Mouse (Mus musculus): Measurements from ENCODE around the gene Olfr45. TPM values are rescaled to one million over a fixed set of nuclear protein-coding genes. Genes with fewer than 3 reads are reported as not detected.

Gene Olfr45
- polyA plus RNA-seq, 1 experiment from 2014 or later = not detected

DNA sequence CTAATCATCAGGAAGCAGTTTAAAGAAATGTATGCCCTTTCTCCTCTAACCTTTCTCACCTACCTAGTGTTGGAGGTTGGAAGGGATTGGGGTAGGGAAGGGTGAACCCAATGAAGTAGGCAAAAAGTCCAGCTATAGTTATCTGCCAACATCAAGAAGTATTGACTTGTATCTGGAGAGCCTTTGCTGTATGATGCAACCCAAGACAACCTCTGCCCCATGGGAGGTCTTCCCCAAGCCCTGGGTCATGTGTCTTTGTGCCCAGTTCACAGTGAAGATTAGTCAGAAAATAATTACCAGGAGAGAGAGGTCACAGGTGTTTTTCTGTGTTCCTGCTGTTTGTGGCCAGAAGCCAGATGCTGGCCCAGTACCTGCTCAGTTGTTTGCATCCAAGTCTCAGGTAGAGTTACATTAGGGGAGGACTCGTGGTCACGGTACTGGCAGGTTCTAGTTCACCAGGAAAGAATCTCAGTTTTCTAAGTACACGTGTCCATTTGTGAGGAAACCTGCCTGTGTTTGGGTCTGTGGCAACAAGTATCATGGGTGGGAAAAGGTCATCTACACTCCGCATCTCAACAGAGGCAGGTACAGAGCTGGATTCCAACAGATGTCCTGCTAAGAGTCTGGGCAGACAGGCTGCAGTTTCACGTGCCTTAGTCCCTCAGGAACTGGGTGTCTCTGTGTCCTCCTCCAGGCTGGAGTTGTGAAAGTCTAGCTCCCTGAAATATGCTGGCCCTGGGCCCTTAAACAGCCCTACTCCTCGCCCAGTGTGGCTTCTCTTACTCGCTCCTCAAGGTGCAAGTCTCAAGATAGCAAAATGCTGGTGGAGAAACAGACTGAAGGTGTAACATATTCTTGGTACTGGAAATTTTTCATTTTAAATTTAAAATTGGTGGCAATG lies 35.7 kb downstream of the Olfr45 start:
- H3K4me3 ChIP-seq (ENCODE audit: low read depth, low read length) = no peak overlapping the region
- H3K27ac ChIP-seq (replicated peaks; ENCODE audit: low read depth, low read length) = no peak overlapping the region
- H3K27me3 ChIP-seq (replicated peaks; ENCODE audit: control insufficient read depth, insufficient read depth, low read length) = no peaks in the 10 kb centered on the region
- H3K4me1 ChIP-seq (ENCODE audit: control insufficient read depth, insufficient read depth, low read length) = no peaks in the 10 kb centered on the region
- ATAC-seq (ENCODE audit: low read depth) (no peak), DNase-seq (ENCODE audit: low spot score) (no peak)
- 73% methylated on average over 7 of the region's 7 CpGs for WGBS
- H3K36me3 ChIP-seq (ENCODE audit: control insufficient read depth, insufficient read depth, low read length) = no peaks in the 10 kb centered on the region
- H3K4me2 ChIP-seq (ENCODE audit: low read depth, low read length) = no peak overlapping the region
- H3K9me3 ChIP-seq (ENCODE audit: control insufficient read depth, low read length) = no peaks in the 10 kb centered on the region
- H3K9ac ChIP-seq (ENCODE audit: low read depth, low read length) = no peak overlapping the region

DNA sequence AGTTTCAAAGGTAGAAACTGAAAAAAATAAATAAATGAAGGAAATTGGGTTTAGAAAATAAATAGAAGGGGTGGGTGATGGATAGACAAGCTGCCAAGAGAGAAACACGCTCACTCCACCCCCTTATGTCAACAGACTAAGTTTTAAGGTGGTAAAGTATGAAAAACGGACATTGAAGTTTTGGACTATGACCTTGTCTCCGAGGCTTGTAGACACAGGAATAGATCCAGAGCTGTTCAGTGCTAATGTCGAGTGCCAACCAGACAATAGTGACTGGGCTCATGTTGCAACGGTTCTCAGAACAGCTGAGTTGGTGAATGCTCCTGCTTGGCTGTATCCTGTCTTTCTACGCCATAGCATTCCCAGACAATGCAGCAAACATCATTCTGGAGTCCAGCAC lies 39.3 kb downstream of the Olfr45 start:
- Histone ChIP-seq H3K4me1 (ENCODE audit: control insufficient read depth, insufficient read depth, low read length) (no peaks in the 10 kb centered on the region), H3K9me3 (ENCODE audit: control insufficient read depth, low read length) (no peaks in the 10 kb centered on the region), H3K27me3 (replicated peaks; ENCODE audit: control insufficient read depth, insufficient read depth, low read length) (no peaks in the 10 kb centered on the region), H3K36me3 (ENCODE audit: control insufficient read depth, insufficient read depth, low read length) (no peaks in the 10 kb centered on the region), H3K9ac (ENCODE audit: low read depth, low read length) (no peak overlapping the region), H3K4me2 (ENCODE audit: low read depth, low read length) (no peak overlapping the region), H3K27ac (replicated peaks; ENCODE audit: low read depth, low read length) (no peak overlapping the region), H3K4me3 (ENCODE audit: low read depth, low read length) (no peak overlapping the region)
- ATAC-seq (ENCODE audit: low read depth) = no peak
- DNase-seq (ENCODE audit: low spot score) = no peak
- 74% methylated on average over 6 of the region's 6 CpGs for WGBS

DNA sequence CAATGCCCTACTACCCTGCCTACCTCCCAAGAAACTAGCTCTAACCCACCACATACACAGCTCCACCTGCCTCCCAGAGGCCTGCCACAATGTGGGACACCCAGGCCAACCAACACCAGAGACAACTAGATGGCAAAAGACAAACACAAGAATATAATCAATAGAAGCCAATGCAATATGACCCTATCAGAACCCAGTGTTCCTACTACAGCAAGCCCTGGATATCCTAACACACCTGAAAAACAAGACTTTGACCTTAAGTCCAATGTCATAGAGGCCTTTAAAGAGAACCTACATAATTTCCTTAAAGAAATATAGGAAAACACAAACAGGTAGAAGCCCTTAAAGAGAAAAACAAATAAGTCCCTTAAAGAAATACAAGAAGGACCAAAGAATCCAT lies 43.8 kb downstream of the Olfr45 start:
- no peaks in the 10 kb centered on the region for H3K27me3 ChIP-seq (replicated peaks; ENCODE audit: control insufficient read depth, insufficient read depth, low read length)
- peaks cover 6% of the 10 kb centered on the region; the same call in 1 of the 2 replicates for H3K9me3 ChIP-seq (ENCODE audit: control insufficient read depth, low read length)
- no peaks in the 10 kb centered on the region for H3K4me1 ChIP-seq (ENCODE audit: control insufficient read depth, insufficient read depth, low read length)
- ATAC-seq (ENCODE audit: low read depth) (no peak), DNase-seq (ENCODE audit: low spot score) (no peak)
- no peak overlapping the region for H3K4me2 ChIP-seq (ENCODE audit: low read depth, low read length)
- no peak overlapping the region for H3K9ac ChIP-seq (ENCODE audit: low read depth, low read length)
- H3K4me3 ChIP-seq (ENCODE audit: low read depth, low read length) = no peak overlapping the region
- no peak overlapping the region for H3K27ac ChIP-seq (replicated peaks; ENCODE audit: low read depth, low read length)
- no peaks in the 10 kb centered on the region for H3K36me3 ChIP-seq (ENCODE audit: control insufficient read depth, insufficient read depth, low read length)

DNA sequence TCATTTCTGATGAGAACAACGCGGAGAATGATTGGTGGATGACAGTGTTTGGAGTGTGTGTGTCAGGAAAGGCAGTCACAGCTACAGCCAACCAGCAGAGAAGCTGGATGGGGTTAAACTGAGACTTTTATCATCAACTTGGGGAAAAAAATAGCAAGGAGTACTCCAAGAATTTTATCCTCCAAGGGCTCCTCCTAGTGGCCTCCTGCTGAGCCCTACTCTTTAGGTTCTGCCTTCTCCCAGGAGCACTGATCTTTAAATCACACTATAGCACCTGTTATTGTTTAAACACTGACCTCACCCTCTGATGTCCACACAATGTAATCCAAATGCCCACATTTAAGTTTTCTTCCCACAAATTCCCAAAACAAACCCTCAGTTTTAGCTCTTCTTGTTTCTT lies 51.4 kb downstream of the Olfr45 start:
- peak; percentile 2 for DNase-seq (ENCODE audit: low spot score)
- Histone ChIP-seq H3K4me3 (ENCODE audit: low read depth, low read length) (no peak overlapping the region), H3K27me3 (replicated peaks; ENCODE audit: control insufficient read depth, insufficient read depth, low read length) (no peaks in the 10 kb centered on the region), H3K9ac (ENCODE audit: low read depth, low read length) (no peak overlapping the region), H3K9me3 (ENCODE audit: control insufficient read depth, low read length) (peaks cover 3% of the 10 kb centered on the region; the same call in 1 of the 2 replicates), H3K27ac (replicated peaks; ENCODE audit: low read depth, low read length) (no peak overlapping the region), H3K4me1 (ENCODE audit: control insufficient read depth, insufficient read depth, low read length) (no peaks in the 10 kb centered on the region), H3K4me2 (ENCODE audit: low read depth, low read length) (no peak overlapping the region), H3K36me3 (ENCODE audit: control insufficient read depth, insufficient read depth, low read length) (no peaks in the 10 kb centered on the region)
- 78% methylated on average over 2 of the region's 2 CpGs for WGBS
- no peak for ATAC-seq (ENCODE audit: low read depth)

Other genes starting within 250 kb of the Olfr45 start
- 0.25 TPM in 1 of 2 replicates, not detected in the other for gene Olfr533, start 218.6 kb upstream of the Olfr45 start, polyA plus RNA-seq (2014; fragmentation: Nextera tagmentation; extraction: Ambion mirVana)
- gene Olfr535, start 197.7 kb upstream of the Olfr45 start, polyA plus RNA-seq (2014; fragmentation: Nextera tagmentation; extraction: Ambion mirVana) = not detected in 2 replicates
- gene Olfr536, start 174.6 kb upstream of the Olfr45 start, polyA plus RNA-seq (2014; fragmentation: Nextera tagmentation; extraction: Ambion mirVana) = 0.04 and 0.22 TPM in 2 replicates
- not detected in 2 replicates for gene Olfr538, start 114.1 kb upstream of the Olfr45 start, polyA plus RNA-seq (2014; fragmentation: Nextera tagmentation; extraction: Ambion mirVana)
- not detected in 2 replicates for gene Olfr46, start 80.7 kb upstream of the Olfr45 start, polyA plus RNA-seq (2014; fragmentation: Nextera tagmentation; extraction: Ambion mirVana)
- not detected in 2 replicates for gene Olfr61, start 53.0 kb upstream of the Olfr45 start, polyA plus RNA-seq (2014; fragmentation: Nextera tagmentation; extraction: Ambion mirVana)
- not detected in 2 replicates for gene Olfr53, start 35.5 kb upstream of the Olfr45 start, polyA plus RNA-seq (2014; fragmentation: Nextera tagmentation; extraction: Ambion mirVana)
- gene Olfr539, start 22.0 kb upstream of the Olfr45 start, polyA plus RNA-seq (2014; fragmentation: Nextera tagmentation; extraction: Ambion mirVana) = 0.20 TPM in 1 of 2 replicates, not detected in the other
- gene Olfr541, start 15.3 kb downstream of the Olfr45 start, polyA plus RNA-seq (2014; fragmentation: Nextera tagmentation; extraction: Ambion mirVana) = not detected in 2 replicates
- gene Cyp2e1, start 81.8 kb downstream of the Olfr45 start, polyA plus RNA-seq (2014; fragmentation: Nextera tagmentation; extraction: Ambion mirVana) = not detected in 2 replicates
- 0.35 and 0.69 TPM in 2 replicates for gene Syce1, start 105.9 kb downstream of the Olfr45 start, polyA plus RNA-seq (2014; fragmentation: Nextera tagmentation; extraction: Ambion mirVana)
- 1.4 and 2.3 TPM in 2 replicates for gene Zfp941, start 140.2 kb downstream of the Olfr45 start, polyA plus RNA-seq (2014; fragmentation: Nextera tagmentation; extraction: Ambion mirVana)
- gene Urah, start 153.1 kb downstream of the Olfr45 start, polyA plus RNA-seq (2014; fragmentation: Nextera tagmentation; extraction: Ambion mirVana) = 7.6 and 12.9 TPM in 2 replicates
- 0.88 and 3.6 TPM in 2 replicates for gene Scgb1c1, start 163.6 kb downstream of the Olfr45 start, polyA plus RNA-seq (2014; fragmentation: Nextera tagmentation; extraction: Ambion mirVana)
- not detected in 2 replicates for gene Odf3, start 165.9 kb downstream of the Olfr45 start, polyA plus RNA-seq (2014; fragmentation: Nextera tagmentation; extraction: Ambion mirVana)
- not detected in 2 replicates for gene Gm45785, start 174.4 kb downstream of the Olfr45 start, polyA plus RNA-seq (2014; fragmentation: Nextera tagmentation; extraction: Ambion mirVana)
- 76.0 and 80.0 TPM in 2 replicates for gene Ric8a, start 175.0 kb downstream of the Olfr45 start, polyA plus RNA-seq (2014; fragmentation: Nextera tagmentation; extraction: Ambion mirVana)
- gene Bet1l, start 175.6 kb downstream of the Olfr45 start, polyA plus RNA-seq (2014; fragmentation: Nextera tagmentation; extraction: Ambion mirVana) = 65.4 and 75.3 TPM in 2 replicates
- gene Psmd13, start 200.0 kb downstream of the Olfr45 start, polyA plus RNA-seq (2014; fragmentation: Nextera tagmentation; extraction: Ambion mirVana) = 127 and 140 TPM in 2 replicates
- 18.3 and 19.9 TPM in 2 replicates for gene Sirt3, start 200.4 kb downstream of the Olfr45 start, polyA plus RNA-seq (2014; fragmentation: Nextera tagmentation; extraction: Ambion mirVana)
- 55.5 and 92.1 TPM in 2 replicates for gene Cox8b, start 218.5 kb downstream of the Olfr45 start, polyA plus RNA-seq (2014; fragmentation: Nextera tagmentation; extraction: Ambion mirVana)
- gene Nlrp6, start 239.0 kb downstream of the Olfr45 start, polyA plus RNA-seq (2014; fragmentation: Nextera tagmentation; extraction: Ambion mirVana) = 0.19 and 0.42 TPM in 2 replicates

Measured in embryonic facial prominence, embryonic 14.5 days (tissue).